8 mouse cellular contexts compared by ENCODE assay signal in genomic region chr7:144938661-144939343, GRCm38 (mm10). TPM values are rescaled to one million over a fixed set of nuclear protein-coding genes. Genes with fewer than 3 reads are reported as not detected.
DNase-seq lines count a peak whose midpoint lies in the region; ATAC-seq lines count a peak whose summit lies in the region.

No protein-coding gene starts in this region.

- DNase-seq in cerebellum, postnatal 25 days = peak; percentile 29 to 40
- DNase-seq in cerebellum, adult 9-11 months = no peak
- peak; percentile 43 for DNase-seq in adrenal gland, postnatal 14 days
- no peak for DNase-seq in gastrocnemius, postnatal 36 days
- no peak for DNase-seq in right cerebral cortex, postnatal 14 days

- H3K4me1 ChIP-seq in heart, embryonic 15.5 days (replicated peaks) = peaks cover 54% of the 10 kb centered on the region
- peaks cover 45% of the 10 kb centered on the region for H3K4me1 ChIP-seq in limb, embryonic 12.5 days (replicated peaks)
- H3K4me1 ChIP-seq in neural tube, embryonic 12.5 days = peaks cover 61% of the 10 kb centered on the region

- intact Hi-C loops in gastrocnemius, postnatal 36 days (cut with DNase I) = loop anchor here (2.0 to 5.0 kb wide), 3 partner anchors 160 to 254 kb away; no protein-coding TSS in a partner anchor

- H3K9ac ChIP-seq in heart, embryonic 15.5 days = peak overlapping the region; percentile 73
- peak overlapping the region; percentile 89 for H3K9ac ChIP-seq in limb, embryonic 12.5 days (replicated peaks)
- H3K9ac ChIP-seq in neural tube, embryonic 12.5 days = peak overlapping the region; percentile 80

- H3K4me3 ChIP-seq in heart, embryonic 15.5 days = peak overlapping the region; percentile 72
- H3K4me3 ChIP-seq in limb, embryonic 12.5 days (replicated peaks) = peak overlapping the region; percentile 78
- H3K4me3 ChIP-seq in neural tube, embryonic 12.5 days = peak overlapping the region; percentile 61

- H3K27ac ChIP-seq in heart, embryonic 15.5 days = peak overlapping the region; percentile 92
- H3K27ac ChIP-seq in limb, embryonic 12.5 days = peak overlapping the region; percentile 97
- no peak overlapping the region for H3K27ac ChIP-seq in neural tube, embryonic 12.5 days

- H3K9me3 ChIP-seq in heart, embryonic 15.5 days (replicated peaks) = no peaks in the 10 kb centered on the region
- no peaks in the 10 kb centered on the region for H3K9me3 ChIP-seq in limb, embryonic 12.5 days
- no peaks in the 10 kb centered on the region for H3K9me3 ChIP-seq in neural tube, embryonic 12.5 days

- H3K36me3 ChIP-seq in heart, embryonic 15.5 days = peaks cover 15% of the 10 kb centered on the region
- H3K36me3 ChIP-seq in limb, embryonic 12.5 days = peaks cover 35% of the 10 kb centered on the region
- peaks cover 22% of the 10 kb centered on the region for H3K36me3 ChIP-seq in neural tube, embryonic 12.5 days

- peak overlapping the region; percentile 87 for H3K4me2 ChIP-seq in heart, embryonic 15.5 days
- peak overlapping the region; percentile 91 for H3K4me2 ChIP-seq in limb, embryonic 12.5 days
- peak overlapping the region; percentile 80 for H3K4me2 ChIP-seq in neural tube, embryonic 12.5 days (replicated peaks)

- no peak for ATAC-seq in heart, embryonic 15.5 days (replicated peaks; ENCODE audit: insufficient number of reproducible peaks, insufficient read depth, low FRiP score, low read depth)
- no peak for ATAC-seq in limb, embryonic 12.5 days (ENCODE audit: insufficient number of reproducible peaks, insufficient read depth, low FRiP score, low TSS enrichment, low read depth)
- ATAC-seq in neural tube, embryonic 12.5 days (ENCODE audit: low FRiP score, low read depth) = no peak

- under 1% methylated on average over 32 of the region's 32 CpGs for WGBS in heart, embryonic 15.5 days
- under 1% methylated on average over 32 of the region's 32 CpGs for WGBS in limb, embryonic 12.5 days
- under 1% methylated on average over 32 of the region's 32 CpGs for WGBS in neural tube, embryonic 12.5 days

- H3K27me3 ChIP-seq in heart, embryonic 15.5 days = no peaks in the 10 kb centered on the region
- H3K27me3 ChIP-seq in limb, embryonic 12.5 days = no peaks in the 10 kb centered on the region
- H3K27me3 ChIP-seq in neural tube, embryonic 12.5 days (replicated peaks) = peaks cover 27% of the 10 kb centered on the region

RNA-seq across cellular contexts. Expression of gene Ccnd1, which starts 0.9 kb away (rescaled TPM):
- 95.5 and 104 TPM in 2 replicates for total RNA-seq in adrenal gland, postnatal 14 days (2021)
- polyA plus RNA-seq in heart, embryonic 15.5 days (2015; fragmentation: Nextera tagmentation; extraction: Ambion mirVana) = 57.2 and 57.4 TPM in 2 replicates
- polyA plus RNA-seq in limb, embryonic 12.5 days (2016; fragmentation: Nextera tagmentation; extraction: Ambion mirVana) = 165 and 178 TPM in 2 replicates
- 140 and 159 TPM in 2 replicates for polyA plus RNA-seq in neural tube, embryonic 12.5 days (2016; fragmentation: Nextera tagmentation; extraction: Ambion mirVana)
- total RNA-seq in gastrocnemius, postnatal 36 days (2021) = 1 to 10 TPM; 5.2 to 7.4 TPM

RNA-seq across cellular contexts. Expression of gene LTO1, which starts 23.9 kb away (rescaled TPM):
- total RNA-seq in adrenal gland, postnatal 14 days (2021) = 24.1 and 33.2 TPM in 2 replicates
- 19.8 and 21.6 TPM in 2 replicates for polyA plus RNA-seq in heart, embryonic 15.5 days (2015; fragmentation: Nextera tagmentation; extraction: Ambion mirVana)
- 26.1 and 27.9 TPM in 2 replicates for polyA plus RNA-seq in limb, embryonic 12.5 days (2016; fragmentation: Nextera tagmentation; extraction: Ambion mirVana)
- 34.6 and 36.7 TPM in 2 replicates for polyA plus RNA-seq in neural tube, embryonic 12.5 days (2016; fragmentation: Nextera tagmentation; extraction: Ambion mirVana)
- total RNA-seq in gastrocnemius, postnatal 36 days (2021) = 1 to 10 TPM; 6.8 to 7.2 TPM

RNA-seq across cellular contexts. Expression of gene Fgf15, which starts 42.5 kb away (rescaled TPM):
- not detected in 2 replicates for total RNA-seq in adrenal gland, postnatal 14 days (2021)
- polyA plus RNA-seq in heart, embryonic 15.5 days (2015; fragmentation: Nextera tagmentation; extraction: Ambion mirVana) = 0.11 TPM in 1 of 2 replicates, not detected in the other
- polyA plus RNA-seq in limb, embryonic 12.5 days (2016; fragmentation: Nextera tagmentation; extraction: Ambion mirVana) = 0.42 and 0.76 TPM in 2 replicates
- polyA plus RNA-seq in neural tube, embryonic 12.5 days (2016; fragmentation: Nextera tagmentation; extraction: Ambion mirVana) = 48.1 and 59.1 TPM in 2 replicates
- total RNA-seq in gastrocnemius, postnatal 36 days (2021) = not detected

Comparison
In these comparisons a context has a peak if more than half of its experiments do, and no peak if none do; other contexts are left out.
1. DNase-seq: peak in cerebellum, postnatal 25 days (2 of 2) and adrenal gland, postnatal 14 days (single experiment); none in cerebellum, adult 9-11 months (single experiment), gastrocnemius, postnatal 36 days (0 of 2) and right cerebral cortex, postnatal 14 days (single experiment).
2. RNA of gene Fgf15, which starts 42.5 kb away (polyA plus RNA-seq): 48.1 to 59.1 TPM in neural tube, embryonic 12.5 days; 0.42 to 0.76 TPM in limb, embryonic 12.5 days and 0.11 TPM in heart, embryonic 15.5 days; every median in the first group is over 10 times any median in the second.
3. Peak in every context shown above with its lines, with median percentiles within 50 percentile points of each other: H3K4me2 ChIP-seq, H3K4me3 ChIP-seq and H3K9ac ChIP-seq.